Mouse (Mus musculus) heart, adult 2 months (tissue): ENCODE results near the gene Olfr98.

Source experiments
- CTCF ChIP-seq: fragments of 200-600 bp; IDR thresholded peaks from 2 replicates; pipeline ENCODE4 v1.8.1; 2022; ENCODE audit warnings: antibody characterized with exemption, mild to moderate bottlenecking, moderate library complexity
- EP300 ChIP-seq: fragments of 200-500 bp; IDR thresholded peaks from 2 replicates; pipeline ENCODE4 v1.6.1; 2011; ENCODE audit warnings: low read depth, low read length, control low read depth; ENCODE audit not compliant: insufficient read depth
- POLR2A ChIP-seq: fragments of 200-500 bp; IDR thresholded peaks from 2 replicates; pipeline ENCODE4 v1.6.1; 2011; ENCODE audit warnings: mild to moderate bottlenecking, low read depth, low read length, control low read depth; ENCODE audit not compliant: insufficient read depth

GRCm38 (mm10) chr17:37310146-37310699 lies 46.7 kb upstream of the Olfr98 start:
- TF ChIP-seq POLR2A (no peak), CTCF (no peak), EP300 (no peak)
